Mouse (Mus musculus) embryonic facial prominence, embryonic 11.5 days (tissue): ENCODE measurements around the gene Gfap. TPM values are rescaled to one million over a fixed set of nuclear protein-coding genes. Genes with fewer than 3 reads are reported as not detected.

Experiments
- ATAC-seq: fragments of 200-750 bp; cut with Nextera tagmentation; replicated peaks from 2 replicates; pipeline ENCODE4 v1.8.0; 2017; ENCODE audit warnings: low read depth; ENCODE audit not compliant: insufficient number of reproducible peaks, low FRiP score, low TSS enrichment
- DNase-seq: peaks from one replicate; pipeline ENCODE4 v3.0.0-alpha.2; 2015; ENCODE audit warnings: low spot score
- H3K27ac ChIP-seq: fragments of 300-500 bp; sonication (generic); replicated peaks from 2 replicates; pipeline ENCODE4 v1.5.1; 2014; ENCODE audit warnings: mild to moderate bottlenecking, low read depth, low read length, control low read depth
- H3K27me3 ChIP-seq: fragments of 300-500 bp; sonication (generic); 2 replicates; pipeline ENCODE4 v1.6.1; 2014; ENCODE audit warnings: mild to moderate bottlenecking, low read length, moderate library complexity, mixed read lengths; ENCODE audit not compliant: control insufficient read depth, insufficient read depth
- H3K36me3 ChIP-seq: fragments of 300-500 bp; sonication (generic); replicated peaks from 2 replicates; pipeline ENCODE4 v1.6.1; 2014; ENCODE audit warnings: low read depth, mild to moderate bottlenecking, low read length, moderate library complexity, mixed read lengths; ENCODE audit not compliant: control insufficient read depth, insufficient read depth
- H3K4me1 ChIP-seq: fragments of 300-500 bp; sonication (generic); 2 replicates; pipeline ENCODE4 v1.6.1; 2014; ENCODE audit warnings: low read length, mixed read lengths; ENCODE audit not compliant: control insufficient read depth, insufficient read depth
- H3K4me2 ChIP-seq: fragments of 300-500 bp; sonication (generic); 2 replicates; pipeline ENCODE4 v1.6.1; 2014; ENCODE audit warnings: low read depth, mild to moderate bottlenecking, control low read depth, low read length, moderate library complexity
- H3K4me3 ChIP-seq: fragments of 300-500 bp; sonication (generic); 2 replicates; pipeline ENCODE4 v1.5.1; 2014; ENCODE audit warnings: low read depth, low read length, control low read depth
- H3K9ac ChIP-seq: fragments of 300-500 bp; sonication (generic); replicated peaks from 2 replicates; pipeline ENCODE4 v1.6.1; 2014; ENCODE audit warnings: mild to moderate bottlenecking, control low read depth, low read length
- H3K9me3 ChIP-seq: fragments of 300-500 bp; sonication (generic); replicated peaks from 2 replicates; pipeline ENCODE4 v1.6.1; 2016; ENCODE audit warnings: mild to moderate bottlenecking, low read length, inconsistent platforms, mixed read lengths; ENCODE audit not compliant: control insufficient read depth
- WGBS: fragments of 180-500 bp; shearing (Covaris S2); extraction: QIAGEN DNeasy Blood & Tissue Kit; methylation state at CpG from one replicate; pipeline ENCODE4 v1.1.7; 2014; 5-methylcytosine and 5-hydroxymethylcytosine counted together
- polyA plus RNA-seq: library from polyadenylated mRNA; unstranded; fragments of >200 nt; fragmentation: Nextera tagmentation; extraction: Ambion mirVana; gene quantifications from 2 replicates; pipeline ENCODE4 v1.2.1, GENCODE M21; 2014

Gfap gene
- polyA plus RNA-seq, 1 experiment from 2014 or later = 0.25 TPM

GRCm38 (mm10) chr11:102893015-102893651 lies 7.6 kb downstream of the Gfap start:
- no peaks in the 10 kb centered on the region for H3K36me3 ChIP-seq
- H3K27ac ChIP-seq = no peak overlapping the region
- DNase-seq = peak; percentile 83
- no peaks in the 10 kb centered on the region; the same call in 1 of the 2 replicates for H3K4me1 ChIP-seq
- H3K27me3 ChIP-seq = peaks cover 6% of the 10 kb centered on the region
- peak overlapping the region; percentile 29 for H3K4me3 ChIP-seq
- H3K4me2 ChIP-seq = peak overlapping the region; percentile 63
- ATAC-seq = peak; percentile 78
- peak overlapping the region; percentile 60 for H3K9ac ChIP-seq
- H3K9me3 ChIP-seq = no peaks in the 10 kb centered on the region
- 1% methylated on average over 43 of the region's 43 CpGs for WGBS

DNA sequence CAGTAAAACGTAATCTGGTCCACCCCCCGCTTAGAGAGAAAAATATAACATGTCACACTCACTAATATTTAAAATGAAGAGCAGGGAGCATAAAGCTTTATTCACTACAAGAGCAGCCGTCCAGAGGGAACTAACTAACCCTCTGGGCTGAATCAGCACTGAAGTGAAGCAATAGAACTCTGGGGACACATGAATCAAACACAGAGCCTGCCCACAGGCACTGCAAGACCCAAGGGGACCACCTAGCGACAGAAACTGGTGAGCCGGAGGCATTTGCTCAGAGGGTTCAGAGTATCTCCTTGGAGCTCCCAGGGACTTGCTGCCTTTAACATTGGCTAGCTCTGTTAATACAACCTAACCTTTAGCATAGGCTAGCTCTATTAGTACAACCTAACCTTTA lies 10.6 kb downstream of the Gfap start:
- no peak for ATAC-seq
- H3K27me3 ChIP-seq = peaks cover 4% of the 10 kb centered on the region

GRCm38 (mm10) chr11:102888135-102888534 lies 12.6 kb downstream of the Gfap start:
- H3K36me3 ChIP-seq = no peaks in the 10 kb centered on the region
- no peak overlapping the region for H3K9ac ChIP-seq
- no peaks in the 10 kb centered on the region; the same call in 1 of the 2 replicates for H3K27me3 ChIP-seq
- no peak for ATAC-seq
- 54% methylated on average over 3 of the region's 3 CpGs for WGBS
- no peak for DNase-seq
- no peaks in the 10 kb centered on the region for H3K9me3 ChIP-seq
- H3K27ac ChIP-seq = no peak overlapping the region
- H3K4me1 ChIP-seq = no peaks in the 10 kb centered on the region
- no peak overlapping the region for H3K4me2 ChIP-seq
- no peak overlapping the region for H3K4me3 ChIP-seq

More for the DNA sequence above, 10.6 kb downstream of the Gfap start:
- 68% methylated on average over 5 of the region's 5 CpGs for WGBS
- no peaks in the 10 kb centered on the region for H3K36me3 ChIP-seq
- H3K4me3 ChIP-seq = no peak overlapping the region
- H3K27ac ChIP-seq = no peak overlapping the region
- no peaks in the 10 kb centered on the region for H3K4me1 ChIP-seq
- DNase-seq = no peak
- no peaks in the 10 kb centered on the region for H3K9me3 ChIP-seq
- H3K4me2 ChIP-seq = no peak overlapping the region
- no peak overlapping the region for H3K9ac ChIP-seq

DNA sequence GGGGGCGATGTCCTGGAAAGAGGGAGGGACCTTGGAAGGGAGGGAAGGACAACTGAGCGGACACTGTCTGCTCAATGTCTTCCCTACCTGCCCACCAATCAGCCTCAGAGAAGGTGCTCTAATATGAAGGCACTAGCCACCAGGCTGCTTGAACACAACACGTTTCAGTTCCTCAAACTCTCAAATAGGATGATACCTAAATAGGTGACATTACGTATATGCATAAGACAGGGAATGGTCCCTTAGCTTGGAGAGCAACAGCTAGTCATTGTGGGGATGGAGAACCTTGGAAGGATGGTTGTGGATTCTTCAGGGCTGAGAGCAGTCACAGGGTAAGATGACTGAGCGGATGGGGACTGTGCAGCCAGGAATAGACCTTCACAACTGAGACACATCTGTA lies 13.3 kb downstream of the Gfap start:
- WGBS = 88% methylated on average over 5 of the region's 5 CpGs
- Histone ChIP-seq H3K27ac (no peak overlapping the region), H3K9me3 (no peaks in the 10 kb centered on the region), H3K4me3 (no peak overlapping the region), H3K27me3 (no peaks in the 10 kb centered on the region; the same call in 1 of the 2 replicates), H3K4me1 (no peaks in the 10 kb centered on the region), H3K4me2 (no peak overlapping the region), H3K9ac (no peak overlapping the region), H3K36me3 (no peaks in the 10 kb centered on the region)
- ATAC-seq = no peak
- no peak for DNase-seq

- DNase-seq (no peak), ATAC-seq (no peak)
- Histone ChIP-seq H3K27ac (no peak within 1 kb of the TSS), H3K4me1 (no peaks in the 10 kb centered on the region), H3K4me2 (no peak within 1 kb of the TSS), H3K27me3 (no peaks in the 10 kb centered on the region; the same call in 1 of the 2 replicates), H3K9ac (no peak within 1 kb of the TSS), H3K36me3 (no peaks in the 10 kb centered on the region), H3K4me3 (no peak within 1 kb of the TSS), H3K9me3 (no peaks in the 10 kb centered on the region)
- WGBS = 61% methylated on average over 10 of the region's 10 CpGs
These were observed 16.0 kb downstream of the Gfap start, which contains the start of gene Fam187a for GRCm38 (mm10) chr11:102884616-102885219. Gene Fam187a (plus strand): TSS chr11:102885169.

- Histone ChIP-seq H3K36me3 (peaks cover under 1% of the 10 kb centered on the region), H3K27ac (no peak overlapping the region), H3K4me3 (peak overlapping the region; percentile 82), H3K9me3 (no peaks in the 10 kb centered on the region), H3K27me3 (no peaks in the 10 kb centered on the region), H3K4me1 (no peaks in the 10 kb centered on the region), H3K4me2 (peak overlapping the region; percentile 46), H3K9ac (peak overlapping the region; percentile 84)
- ATAC-seq (peak; percentile 54), DNase-seq (no peak)
- WGBS = 15% methylated on average over 13 of the region's 13 CpGs
These were observed 19.2 kb downstream of the Gfap start for GRCm38 (mm10) chr11:102881314-102882198.

GRCm38 (mm10) chr11:102880585-102881313 lies 20.0 kb downstream of the Gfap start, which contains the start of the genes Eftud2 and Ccdc103:
Gene Eftud2 (minus strand): TSS chr11:102880985.
Gene Ccdc103 (plus strand): TSS chr11:102881204.
- ATAC-seq = peak; percentile 85
- H3K9me3 ChIP-seq = no peaks in the 10 kb centered on the region
- H3K4me1 ChIP-seq = no peaks in the 10 kb centered on the region
- peak; percentile 92 for DNase-seq
- H3K27ac ChIP-seq = peak within 1 kb of the TSS; percentile 70
- peak within 1 kb of the TSS; percentile 84 for H3K9ac ChIP-seq
- H3K36me3 ChIP-seq = peaks cover 4% of the 10 kb centered on the region
- peak within 1 kb of the TSS; percentile 82 for H3K4me3 ChIP-seq
- peak within 1 kb of the TSS; percentile 46 for H3K4me2 ChIP-seq
- no peaks in the 10 kb centered on the region for H3K27me3 ChIP-seq
- under 1% methylated on average over 62 of the region's 62 CpGs for WGBS
